Mouse (Mus musculus) G1E (cell line): ENCODE measurements around the gene Mief2. TPM values are rescaled to one million over a fixed set of nuclear protein-coding genes. Genes with fewer than 3 reads are reported as not detected.

Experiments
- ATAC-seq: 2 replicates; pipeline ENCODE4 v1.8.0; 2016; ENCODE audit warnings: mild to moderate bottlenecking; ENCODE audit not compliant: insufficient number of reproducible peaks, poor library complexity, low FRiP score, severe bottlenecking; ENCODE audit errors: extremely low read depth
- DNase-seq: peaks from one replicate; pipeline ENCODE4 v3.0.0; 2012; ENCODE audit warnings: low spot score
- H3K27me3 ChIP-seq: 2 replicates; pipeline ENCODE4 v1.6.1; 2012; ENCODE audit warnings: mild to moderate bottlenecking, low read length, inconsistent platforms; ENCODE audit not compliant: insufficient read depth
- H3K36me3 ChIP-seq: replicated peaks from 2 replicates; pipeline ENCODE3; 2012; ENCODE audit warnings: mild to moderate bottlenecking, inconsistent platforms
- H3K4me1 ChIP-seq: 2 replicates; pipeline ENCODE4 v1.6.1; 2012; ENCODE audit warnings: low read depth, low read length, inconsistent platforms, mixed read lengths; ENCODE audit not compliant: insufficient read depth
- H3K4me3 ChIP-seq: 2 replicates; pipeline ENCODE4 v1.5.1; 2012; ENCODE audit warnings: low read depth, mild to moderate bottlenecking, inconsistent platforms, low read length, moderate library complexity, mixed read lengths
- H3K9me3 ChIP-seq: replicated peaks from 2 replicates; pipeline ENCODE4 v1.6.1; 2012; ENCODE audit warnings: inconsistent platforms
- CTCF ChIP-seq: IDR thresholded peaks from 2 replicates; pipeline ENCODE4 v1.5.1; 2012; ENCODE audit warnings: low read depth, low read length, inconsistent platforms, mixed read lengths
- GATA1 ChIP-seq: IDR thresholded peaks from 2 replicates; pipeline ENCODE4 v1.6.1; 2012; ENCODE audit warnings: borderline replicate concordance, low read length, inconsistent platforms, mixed read lengths
- GATA2 ChIP-seq: IDR thresholded peaks from 2 replicates; pipeline ENCODE4 v1.6.1; 2012; ENCODE audit warnings: low read depth, low read length, inconsistent platforms, borderline replicate concordance
- POLR2AphosphoS5 ChIP-seq: IDR thresholded peaks from 2 replicates; pipeline ENCODE4 v1.6.1; 2012; ENCODE audit warnings: low read depth, low read length, inconsistent platforms; ENCODE audit not compliant: insufficient replicate concordance
- TAL1 ChIP-seq: conservative IDR thresholded peaks from 2 replicates; pipeline ENCODE4 v1.6.1; 2012; ENCODE audit warnings: low read depth, low read length, inconsistent platforms, mixed read lengths
- polyA plus RNA-seq: library from polyadenylated mRNA; stranded (reverse); fragments of >175 nt; gene quantifications from 2 replicates; pipeline ENCODE4 v1.2.3, GENCODE M21; 2012
- total RNA-seq, 2 experiments: library from RNA; stranded (forward) in 1 of 2; stranded (reverse) in 1 of 2; fragments of 200-1000 nt in 1 of 2; fragments of >200 nt in 1 of 2; fragmentation: Nextera tagmentation in 1 of 2; gene quantifications; 2 replicates each; pipeline ENCODE4 v1.2.3; 2014 to 2017

Gene Mief2
- total and polyA plus RNA-seq, 3 experiments: 3.4 to 16.0 (median 7.8) TPM

DNA sequence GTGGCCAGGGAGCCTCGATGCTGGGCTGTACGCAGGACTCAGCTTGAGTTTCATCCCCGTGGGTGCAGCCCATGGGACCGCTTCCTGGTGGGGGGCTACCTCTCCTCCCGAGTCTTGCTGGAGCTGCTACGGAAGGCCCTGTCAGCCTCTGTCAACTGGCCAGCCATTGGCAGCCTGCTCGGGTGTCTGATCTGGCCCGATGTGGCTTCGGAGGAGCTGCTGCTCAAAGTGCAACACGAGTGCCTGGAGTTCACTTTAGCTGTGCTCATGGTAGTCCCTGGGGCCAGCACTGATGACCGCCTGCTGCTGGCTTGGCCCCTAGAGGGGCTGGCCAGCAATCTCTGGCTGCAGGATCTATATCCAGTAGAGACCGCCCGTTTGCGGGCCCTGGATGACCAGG lies 3.1 kb downstream of the Mief2 start:
- peaks cover 58% of the 10 kb centered on the region for H3K36me3 ChIP-seq
- ATAC-seq (no peak), DNase-seq (no peak)
- H3K4me1 ChIP-seq: peaks cover 53% of the 10 kb centered on the region
- TF ChIP-seq TAL1: no peak
- TF ChIP-seq CTCF: no peak
- TF ChIP-seq GATA1: no peak
- no peak for TF ChIP-seq GATA2
- no peak for TF ChIP-seq POLR2AphosphoS5
- H3K9me3 ChIP-seq: no peaks in the 10 kb centered on the region
- no peaks in the 10 kb centered on the region for H3K27me3 ChIP-seq
- no peak overlapping the region for H3K4me3 ChIP-seq

DNA sequence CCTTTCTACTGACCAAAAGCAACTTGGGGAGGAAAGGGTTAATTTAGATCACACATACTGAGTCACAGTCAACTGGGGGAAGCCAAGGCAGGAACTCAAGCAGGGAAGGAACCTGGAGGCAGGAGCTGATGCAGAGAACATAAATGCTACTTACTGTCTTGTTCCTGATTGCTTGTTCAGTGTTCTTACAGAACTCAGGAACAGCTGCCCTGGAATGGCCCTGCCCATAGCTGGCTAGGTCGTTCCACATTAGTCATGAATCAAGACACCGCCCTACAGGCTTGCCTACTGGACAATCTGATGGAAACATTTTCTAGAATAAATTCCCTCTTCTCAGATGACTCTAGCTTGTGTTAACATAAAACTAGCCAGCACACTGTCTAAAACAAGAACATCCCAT lies 6.0 kb downstream of the Mief2 start:
- DNase-seq (no peak), ATAC-seq (no peak)
- Histone ChIP-seq H3K27me3 (no peaks in the 10 kb centered on the region), H3K4me1 (peaks cover 29% of the 10 kb centered on the region), H3K4me3 (no peak overlapping the region), H3K9me3 (0 out of 2 replicates have a peak, but pooled peaks cover 5% of the 10 kb centered on the region), H3K36me3 (peaks cover 78% of the 10 kb centered on the region)
- TF ChIP-seq GATA1 (no peak), CTCF (no peak), GATA2 (no peak), TAL1 (no peak), POLR2AphosphoS5 (no peak)

DNA sequence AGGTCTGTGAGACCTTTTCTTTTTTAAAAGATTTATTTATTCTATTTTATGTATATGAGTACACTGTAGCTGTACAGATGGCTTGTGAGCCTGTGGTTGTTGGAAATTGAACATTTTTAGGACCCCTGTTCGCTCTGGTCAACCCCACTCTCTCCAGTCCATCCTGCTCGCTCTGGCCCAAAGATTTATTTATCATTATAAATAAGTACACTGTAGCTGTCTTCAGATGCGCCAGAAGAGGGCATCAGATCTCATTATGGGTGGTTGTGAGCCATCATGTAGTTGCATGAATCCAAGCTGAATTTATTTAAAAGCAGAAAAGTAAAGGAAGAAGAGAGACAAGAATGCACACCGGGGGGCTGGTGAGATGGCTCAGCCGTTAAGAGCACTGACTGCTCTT lies 7.0 kb downstream of the Mief2 start:
- DNase-seq (no peak), ATAC-seq (no peak)
- peaks cover 84% of the 10 kb centered on the region for H3K36me3 ChIP-seq

DNA sequence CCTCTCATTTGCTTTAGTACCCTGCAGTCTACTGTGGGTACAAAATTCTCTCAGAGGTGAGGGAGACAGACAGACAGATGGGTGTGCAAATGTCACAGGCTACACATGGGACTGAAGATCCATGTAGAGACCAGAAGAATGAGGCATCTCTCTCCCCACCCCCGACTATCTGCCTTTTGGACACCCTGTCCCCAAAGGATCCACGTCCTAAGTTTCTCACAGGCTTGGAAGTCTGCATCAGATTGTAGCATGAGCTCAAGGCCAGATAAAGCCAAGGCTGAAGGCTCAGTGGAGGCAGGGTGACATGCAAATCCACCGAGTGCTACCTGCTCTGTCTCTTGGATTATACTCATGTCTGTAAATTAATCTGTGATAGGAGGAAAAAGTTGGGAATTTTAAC lies 8.3 kb downstream of the Mief2 start:
- ATAC-seq: no peak
- Histone ChIP-seq H3K36me3 (peaks cover 84% of the 10 kb centered on the region), H3K4me3 (no peak overlapping the region), H3K27me3 (no peaks in the 10 kb centered on the region), H3K4me1 (peaks cover 10% of the 10 kb centered on the region), H3K9me3 (0 out of 2 replicates have a peak, but pooled peaks cover 5% of the 10 kb centered on the region)
- DNase-seq: no peak
- TF ChIP-seq CTCF: no peak
- no peak for TF ChIP-seq TAL1
- no peak for TF ChIP-seq GATA1
- TF ChIP-seq POLR2AphosphoS5: no peak
- no peak for TF ChIP-seq GATA2

More for the DNA sequence above, 7.0 kb downstream of the Mief2 start:
- Histone ChIP-seq H3K4me1 (peaks cover 20% of the 10 kb centered on the region), H3K27me3 (no peaks in the 10 kb centered on the region), H3K9me3 (0 out of 2 replicates have a peak, but pooled peaks cover 5% of the 10 kb centered on the region), H3K4me3 (no peak overlapping the region)
- TF ChIP-seq GATA1 (no peak), CTCF (no peak), TAL1 (no peak), GATA2 (no peak), POLR2AphosphoS5 (no peak)

DNA sequence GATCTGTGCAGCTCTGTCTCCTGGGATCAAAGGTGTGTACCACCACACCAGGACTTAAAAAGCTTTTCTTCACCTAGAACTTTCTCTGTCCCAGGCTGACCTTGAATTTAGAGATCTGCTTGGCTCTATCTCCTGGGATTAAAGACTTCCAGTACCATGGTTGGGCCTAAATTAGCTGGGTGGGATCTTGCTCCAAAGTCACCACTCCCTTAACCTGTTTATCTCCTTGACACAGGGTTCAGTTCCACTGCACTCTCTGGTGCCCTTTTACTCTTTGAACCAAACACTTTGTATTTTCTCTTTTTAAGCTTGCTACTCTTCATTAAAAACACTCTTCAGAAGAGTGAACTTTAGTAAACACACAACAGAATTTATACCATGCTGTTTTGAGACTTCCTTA lies 9.3 kb downstream of the Mief2 start:
- no peak for TF ChIP-seq TAL1
- no peak for TF ChIP-seq GATA1
- no peak for TF ChIP-seq CTCF
- DNase-seq: no peak
- ATAC-seq: no peak

DNA sequence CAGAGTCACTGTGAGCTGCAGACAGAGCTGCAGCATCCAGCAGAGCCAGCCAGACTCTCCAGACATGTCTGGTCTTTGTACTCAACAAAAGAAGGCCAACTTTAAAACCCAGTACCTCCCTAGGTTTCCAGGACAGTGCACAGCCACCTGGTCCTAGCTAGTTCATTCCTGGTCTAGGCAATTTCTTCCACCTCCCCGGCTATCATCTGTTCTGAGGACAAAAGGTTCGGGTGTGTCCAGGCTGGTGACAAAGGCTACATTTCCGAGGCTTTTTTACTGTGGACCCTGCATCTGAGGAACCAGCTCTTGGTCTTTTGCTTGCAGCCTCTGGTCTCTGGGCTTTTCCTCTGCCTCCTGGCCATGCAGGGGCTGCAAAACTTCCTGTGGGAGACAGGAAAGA lies 12.1 kb downstream of the Mief2 start:
- peaks cover 88% of the 10 kb centered on the region for H3K36me3 ChIP-seq
- no peak overlapping the region for H3K4me3 ChIP-seq
- H3K27me3 ChIP-seq: no peaks in the 10 kb centered on the region
- ATAC-seq (no peak), DNase-seq (no peak)
- TF ChIP-seq GATA1 (no peak), GATA2 (no peak), CTCF (no peak), POLR2AphosphoS5 (no peak), TAL1 (no peak)
- no peaks in the 10 kb centered on the region for H3K4me1 ChIP-seq
- 0 out of 2 replicates have a peak, but pooled peaks cover 5% of the 10 kb centered on the region for H3K9me3 ChIP-seq

More for the DNA sequence above, 9.3 kb downstream of the Mief2 start:
- H3K4me1 ChIP-seq: peaks cover 4% of the 10 kb centered on the region; the same call in 1 of the 2 replicates
- H3K9me3 ChIP-seq: 0 out of 2 replicates have a peak, but pooled peaks cover 5% of the 10 kb centered on the region
- no peaks in the 10 kb centered on the region for H3K27me3 ChIP-seq
- no peak overlapping the region for H3K4me3 ChIP-seq
- peaks cover 84% of the 10 kb centered on the region for H3K36me3 ChIP-seq

DNA sequence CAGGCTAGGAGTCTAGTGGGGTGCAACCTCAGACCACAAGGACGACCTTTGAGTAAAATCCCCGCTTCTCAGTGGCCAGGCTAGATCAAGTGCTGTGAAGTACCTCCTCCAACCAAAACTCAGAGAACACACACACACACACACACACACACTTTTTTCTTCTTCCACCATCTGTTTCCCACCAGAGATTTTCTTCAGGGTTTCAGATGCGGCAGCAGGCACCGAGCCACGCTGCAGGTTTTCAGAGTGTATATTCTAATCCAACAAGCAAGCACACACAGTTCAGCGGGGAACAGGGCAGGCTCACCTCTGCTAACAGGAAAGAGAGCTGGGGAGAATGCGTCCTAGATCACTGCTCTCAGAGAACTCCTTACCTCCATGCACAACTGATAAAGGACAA lies 27.4 kb downstream of the Mief2 start:
- Histone ChIP-seq H3K9me3 (no peaks in the 10 kb centered on the region), H3K27me3 (no peaks in the 10 kb centered on the region), H3K36me3 (peaks cover 89% of the 10 kb centered on the region), H3K4me1 (no peaks in the 10 kb centered on the region), H3K4me3 (no peak overlapping the region)
- ATAC-seq (no peak), DNase-seq (no peak)
- TF ChIP-seq POLR2AphosphoS5 (no peak), TAL1 (no peak), GATA2 (no peak), CTCF (no peak), GATA1 (no peak)
